Mouse (Mus musculus): ENCODE data around the gene Mxra8. TPM values are rescaled to one million over a fixed set of nuclear protein-coding genes. Genes with fewer than 3 reads are reported as not detected.

Gene Mxra8
- total and polyA plus RNA-seq, 3 experiments = 0.33 TPM; not detected in 2

- peaks cover 7% of the 10 kb centered on the region for H3K27me3 ChIP-seq (ENCODE audit: insufficient read depth, low read length)
- TF ChIP-seq CTCF (IDR thresholded peaks at IDR 0.05; ENCODE audit: low read depth, low read length) = no peak
- no peak for TF ChIP-seq TAL1 (conservative IDR thresholded peaks at IDR 0.05; ENCODE audit: low read depth, low read length)
- TF ChIP-seq POLR2AphosphoS5 (IDR thresholded peaks at IDR 0.05; ENCODE audit: insufficient replicate concordance, low read depth, low read length) = no peak
- no peak for TF ChIP-seq GATA2 (IDR thresholded peaks at IDR 0.05; ENCODE audit: borderline replicate concordance, low read depth, low read length)
- TF ChIP-seq GATA1 (IDR thresholded peaks at IDR 0.05; ENCODE audit: borderline replicate concordance, low read length) = no peak
- no peak for ATAC-seq (ENCODE audit: extremely low read depth, insufficient number of reproducible peaks, low FRiP score, poor library complexity, severe bottlenecking)
- no peaks in the 10 kb centered on the region for H3K9me3 ChIP-seq (replicated peaks)
- H3K4me3 ChIP-seq (ENCODE audit: low read depth, low read length) = peak within 1 kb of the TSS; percentile 88
- peaks cover 37% of the 10 kb centered on the region for H3K4me1 ChIP-seq (ENCODE audit: insufficient read depth, low read depth, low read length)
- H3K36me3 ChIP-seq (replicated peaks) = peaks cover 35% of the 10 kb centered on the region
- DNase-seq (ENCODE audit: low spot score) = no peak
Measured at GRCm38 (mm10) chr4:155802741-155803339, 36.6 kb upstream of the Mxra8 start, which contains the start of gene Mrpl20. Gene Mrpl20, plus strand, starts transcription at chr4:155802878.

DNA sequence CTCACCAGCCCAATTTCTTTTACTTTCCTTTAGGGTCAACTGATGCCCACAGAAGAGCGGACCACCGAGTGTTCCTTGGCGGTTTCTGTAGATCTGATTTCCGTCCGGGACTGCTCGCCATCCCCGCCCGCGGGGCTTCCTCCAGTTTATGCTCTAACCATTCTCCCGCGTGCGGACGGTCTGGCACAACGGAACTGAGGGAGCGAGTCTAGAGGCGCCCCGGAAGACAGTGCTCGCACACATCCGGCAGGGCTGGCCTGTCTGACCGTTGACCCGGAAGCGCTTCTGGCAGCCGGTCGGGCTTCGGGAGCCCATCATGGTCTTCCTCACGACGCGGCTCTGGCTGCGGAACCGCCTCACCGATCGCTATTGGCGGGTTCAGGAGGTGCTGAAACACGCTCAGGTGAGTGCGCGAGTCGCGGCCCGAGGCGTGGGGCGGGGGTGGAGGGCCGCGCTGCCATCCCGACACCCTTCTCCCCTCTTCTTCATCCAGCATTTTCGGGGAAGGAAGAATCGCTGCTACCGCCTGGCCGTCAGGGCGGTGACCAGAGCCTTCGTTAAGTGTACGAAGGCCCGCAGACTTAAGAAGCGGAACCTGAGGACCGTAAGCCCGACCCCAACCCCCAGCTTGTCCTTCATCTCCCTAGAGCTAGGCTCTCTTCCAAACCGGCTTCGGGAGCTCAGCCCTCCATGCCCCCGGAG lies 36.0 kb upstream of the Mxra8 start:
- H3K9me3 ChIP-seq (replicated peaks) = no peaks in the 10 kb centered on the region
- DNase-seq (ENCODE audit: low spot score) (peak; percentile 77), ATAC-seq (ENCODE audit: extremely low read depth, insufficient number of reproducible peaks, low FRiP score, poor library complexity, severe bottlenecking) (peak; percentile 94)
- TF ChIP-seq TAL1 (conservative IDR thresholded peaks at IDR 0.05; ENCODE audit: low read depth, low read length) = no peak
- TF ChIP-seq GATA1 (IDR thresholded peaks at IDR 0.05; ENCODE audit: borderline replicate concordance, low read length) = no peak
- TF ChIP-seq POLR2AphosphoS5 (IDR thresholded peaks at IDR 0.05; ENCODE audit: insufficient replicate concordance, low read depth, low read length) = no peak
- no peak for TF ChIP-seq CTCF (IDR thresholded peaks at IDR 0.05; ENCODE audit: low read depth, low read length)
- no peak for TF ChIP-seq GATA2 (IDR thresholded peaks at IDR 0.05; ENCODE audit: borderline replicate concordance, low read depth, low read length)
- H3K36me3 ChIP-seq (replicated peaks) = peaks cover 41% of the 10 kb centered on the region
- peak overlapping the region; percentile 88 for H3K4me3 ChIP-seq (ENCODE audit: low read depth, low read length)
- H3K4me1 ChIP-seq (ENCODE audit: insufficient read depth, low read depth, low read length) = peaks cover 37% of the 10 kb centered on the region
- peaks cover 7% of the 10 kb centered on the region for H3K27me3 ChIP-seq (ENCODE audit: insufficient read depth, low read length)

DNA sequence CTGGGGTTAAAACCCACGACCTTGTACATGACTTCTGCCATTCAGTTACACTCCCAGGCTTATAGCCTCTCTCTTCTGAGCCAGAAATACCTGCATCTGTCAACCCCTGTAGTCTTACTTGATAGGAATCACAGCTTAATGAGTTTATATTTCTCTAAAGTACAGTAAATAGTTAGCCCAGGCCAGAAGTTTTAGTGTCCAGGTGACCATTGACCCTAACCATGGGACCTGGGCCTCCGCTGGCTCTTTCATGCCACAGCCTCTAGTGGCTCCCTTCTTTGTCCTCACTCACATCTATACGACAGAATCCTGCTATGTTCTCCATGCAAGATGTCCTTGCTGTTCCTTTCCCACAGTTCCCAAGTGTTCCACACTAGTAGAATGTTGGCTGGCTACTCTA lies 31.6 kb upstream of the Mxra8 start:
- Histone ChIP-seq H3K36me3 (replicated peaks) (peaks cover 75% of the 10 kb centered on the region), H3K27me3 (ENCODE audit: insufficient read depth, low read length) (no peaks in the 10 kb centered on the region), H3K4me1 (ENCODE audit: insufficient read depth, low read depth, low read length) (peaks cover 42% of the 10 kb centered on the region), H3K4me3 (ENCODE audit: low read depth, low read length) (no peak overlapping the region), H3K9me3 (replicated peaks) (no peaks in the 10 kb centered on the region)
- TF ChIP-seq POLR2AphosphoS5 (IDR thresholded peaks at IDR 0.05; ENCODE audit: insufficient replicate concordance, low read depth, low read length) (no peak), TAL1 (conservative IDR thresholded peaks at IDR 0.05; ENCODE audit: low read depth, low read length) (no peak), CTCF (IDR thresholded peaks at IDR 0.05; ENCODE audit: low read depth, low read length) (no peak), GATA1 (IDR thresholded peaks at IDR 0.05; ENCODE audit: borderline replicate concordance, low read length) (no peak), GATA2 (IDR thresholded peaks at IDR 0.05; ENCODE audit: borderline replicate concordance, low read depth, low read length) (no peak)
- DNase-seq (ENCODE audit: low spot score) (no peak), ATAC-seq (ENCODE audit: extremely low read depth, insufficient number of reproducible peaks, low FRiP score, poor library complexity, severe bottlenecking) (no peak)

GRCm38 (mm10) chr4:155811929-155812664 lies 27.4 kb upstream of the Mxra8 start, which contains the start of gene Ccnl2:
Gene Ccnl2, plus strand, starts transcription at chr4:155812489.
- ATAC-seq (ENCODE audit: extremely low read depth, insufficient number of reproducible peaks, low FRiP score, poor library complexity, severe bottlenecking) (peak; percentile 98), DNase-seq (ENCODE audit: low spot score) (peak; percentile 90)
- H3K9me3 ChIP-seq (replicated peaks) = no peaks in the 10 kb centered on the region
- peak within 1 kb of the TSS; percentile 92 for H3K4me3 ChIP-seq (ENCODE audit: low read depth, low read length)
- peaks cover 43% of the 10 kb centered on the region for H3K4me1 ChIP-seq (ENCODE audit: insufficient read depth, low read depth, low read length)
- H3K36me3 ChIP-seq (replicated peaks) = peaks cover 85% of the 10 kb centered on the region
- no peaks in the 10 kb centered on the region for H3K27me3 ChIP-seq (ENCODE audit: insufficient read depth, low read length)
- TF ChIP-seq POLR2AphosphoS5 (IDR thresholded peaks at IDR 0.05; ENCODE audit: insufficient replicate concordance, low read depth, low read length) (no peak), CTCF (IDR thresholded peaks at IDR 0.05; ENCODE audit: low read depth, low read length) (no peak), GATA2 (IDR thresholded peaks at IDR 0.05; ENCODE audit: borderline replicate concordance, low read depth, low read length) (no peak), GATA1 (IDR thresholded peaks at IDR 0.05; ENCODE audit: borderline replicate concordance, low read length) (no peak), TAL1 (conservative IDR thresholded peaks at IDR 0.05; ENCODE audit: low read depth, low read length) (no peak)

DNA sequence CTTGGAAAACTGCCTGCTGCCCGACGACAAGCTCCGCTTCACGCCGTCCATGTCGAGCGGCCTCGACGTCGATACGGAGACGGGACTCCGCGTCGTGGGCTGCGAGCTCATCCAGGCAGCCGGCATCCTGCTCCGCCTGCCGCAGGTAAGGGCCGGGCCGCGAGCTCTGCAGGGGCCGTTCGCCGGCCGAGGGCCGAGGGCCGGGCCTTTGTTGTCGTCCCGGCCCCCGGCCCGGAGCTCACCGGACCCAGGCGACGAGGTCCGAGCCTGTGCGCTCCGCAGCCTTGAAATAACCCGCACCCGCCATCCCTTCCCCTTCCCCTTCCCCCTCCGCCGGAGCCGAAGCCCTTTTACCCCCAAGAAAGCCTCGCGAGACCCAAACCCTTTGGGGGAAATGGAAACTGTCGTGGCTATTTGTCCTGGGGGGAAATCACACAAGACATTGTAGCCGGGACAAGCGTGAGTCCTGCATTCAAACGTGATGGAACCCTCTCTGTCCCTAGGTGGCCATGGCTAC lies 26.8 kb upstream of the Mxra8 start:
- Histone ChIP-seq H3K27me3 (ENCODE audit: insufficient read depth, low read length) (no peaks in the 10 kb centered on the region), H3K9me3 (replicated peaks) (no peaks in the 10 kb centered on the region), H3K4me3 (ENCODE audit: low read depth, low read length) (peak overlapping the region; percentile 92), H3K36me3 (replicated peaks) (peaks cover 85% of the 10 kb centered on the region), H3K4me1 (ENCODE audit: insufficient read depth, low read depth, low read length) (peaks cover 48% of the 10 kb centered on the region)
- DNase-seq (ENCODE audit: low spot score) (peak; percentile 60), ATAC-seq (ENCODE audit: extremely low read depth, insufficient number of reproducible peaks, low FRiP score, poor library complexity, severe bottlenecking) (no peak)
- TF ChIP-seq POLR2AphosphoS5 (IDR thresholded peaks at IDR 0.05; ENCODE audit: insufficient replicate concordance, low read depth, low read length) = no peak
- TF ChIP-seq GATA1 (IDR thresholded peaks at IDR 0.05; ENCODE audit: borderline replicate concordance, low read length) = no peak
- TF ChIP-seq CTCF (IDR thresholded peaks at IDR 0.05; ENCODE audit: low read depth, low read length) = no peak
- no peak for TF ChIP-seq TAL1 (conservative IDR thresholded peaks at IDR 0.05; ENCODE audit: low read depth, low read length)
- TF ChIP-seq GATA2 (IDR thresholded peaks at IDR 0.05; ENCODE audit: borderline replicate concordance, low read depth, low read length) = no peak
